Mouse (Mus musculus): ENCODE data around the gene Zdhhc20. TPM values are rescaled to one million over a fixed set of nuclear protein-coding genes. Genes with fewer than 3 reads are reported as not detected.

The Zdhhc20 gene
- polyA plus RNA-seq, 1 experiment, result 39.8 TPM

GRCm38 (mm10) chr14:57787406-57787805 is 102.7 kb downstream of the Zdhhc20 start:
- DNase-seq, result no peak
- WGBS, result 28% methylated on average over 4 of the region's 4 CpGs
- Histone ChIP-seq H3K4me3 (replicated peaks; ENCODE audit: insufficient read depth, low read depth, low read length) (no peak overlapping the region), H3K27me3 (ENCODE audit: control insufficient read depth, insufficient read depth, low read length) (no peaks in the 10 kb centered on the region), H3K27ac (ENCODE audit: insufficient read depth, low read length) (no peak overlapping the region), H3K4me1 (ENCODE audit: control insufficient read depth, insufficient read depth, low read length) (no peaks in the 10 kb centered on the region)
- TF ChIP-seq POLR2A (IDR thresholded peaks at IDR 0.05; ENCODE audit: borderline replicate concordance, insufficient read depth, low read length), result no peak
- TF ChIP-seq CTCF (IDR thresholded peaks at IDR 0.05; ENCODE audit: borderline replicate concordance, insufficient read depth, low read depth, low read length), result no peak

Other genes with a start within 250 kb of the Zdhhc20 start
- gene Xpo4, start 224.8 kb downstream of the Zdhhc20 start, polyA plus RNA-seq (2012; rRNA removed), result 9.1 and 10.6 TPM in 2 replicates
- gene Gm49361, start 144.2 kb downstream of the Zdhhc20 start, polyA plus RNA-seq (2012; rRNA removed), result not detected in 2 replicates
- 32.6 and 33.5 TPM in 2 replicates for gene Lats2, start 131.9 kb downstream of the Zdhhc20 start, polyA plus RNA-seq (2012; rRNA removed)
- gene Sap18, start 92.1 kb downstream of the Zdhhc20 start, polyA plus RNA-seq (2012; rRNA removed), result 25.0 and 25.5 TPM in 2 replicates
- 0.38 and 0.41 TPM in 2 replicates for gene Ska3, start 64.1 kb downstream of the Zdhhc20 start, polyA plus RNA-seq (2012; rRNA removed)
- 65.6 and 69.5 TPM in 2 replicates for gene Mrpl57, start 64.0 kb downstream of the Zdhhc20 start, polyA plus RNA-seq (2012; rRNA removed)
- gene Micu2, start 109.0 kb upstream of the Zdhhc20 start, polyA plus RNA-seq (2012; rRNA removed), result 19.8 and 21.3 TPM in 2 replicates
- 41.3 and 42.1 TPM in 2 replicates for gene Fgf9, start 180.3 kb upstream of the Zdhhc20 start, polyA plus RNA-seq (2012; rRNA removed)